Mouse (Mus musculus): Measurements from ENCODE around the gene Umodl1.

Umodl1 gene

DNA sequence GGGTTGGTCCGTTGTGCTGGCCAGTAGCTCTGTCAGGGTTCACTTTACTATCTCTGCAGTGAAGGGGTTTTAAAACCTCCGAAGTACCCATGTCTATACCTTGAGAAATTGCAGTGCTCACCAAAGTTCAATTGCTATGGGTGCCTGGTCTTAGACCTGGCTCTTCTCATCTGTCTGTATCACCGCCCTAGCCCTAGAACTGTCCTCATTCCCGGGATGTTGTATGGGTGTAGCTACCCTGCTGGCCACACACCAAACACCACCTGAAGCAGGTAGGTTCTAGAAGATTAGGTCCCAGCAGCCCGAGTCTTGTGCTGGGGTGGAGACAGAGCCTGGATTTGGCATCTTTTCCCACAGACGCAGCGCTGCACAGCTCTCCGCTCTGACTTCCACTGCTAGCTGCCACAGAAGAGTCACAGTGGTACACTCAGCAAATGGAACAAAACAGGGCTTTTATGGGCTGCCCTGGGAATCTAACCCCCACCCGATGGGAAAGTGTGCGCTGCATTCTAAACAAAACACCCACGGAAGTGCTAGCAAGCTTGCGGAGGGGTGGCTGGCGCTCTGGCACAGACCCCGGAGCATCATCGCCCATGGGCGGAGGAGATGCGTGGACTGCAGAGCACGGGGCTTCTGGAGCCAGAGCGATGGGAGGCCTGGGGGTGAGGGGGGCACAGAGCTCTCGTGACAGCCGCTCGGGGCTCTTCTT is 81.9 kb downstream of the Umodl1 start:
- no peak for DNase-seq (ENCODE audit: low spot score in 2 of 2)

DNA sequence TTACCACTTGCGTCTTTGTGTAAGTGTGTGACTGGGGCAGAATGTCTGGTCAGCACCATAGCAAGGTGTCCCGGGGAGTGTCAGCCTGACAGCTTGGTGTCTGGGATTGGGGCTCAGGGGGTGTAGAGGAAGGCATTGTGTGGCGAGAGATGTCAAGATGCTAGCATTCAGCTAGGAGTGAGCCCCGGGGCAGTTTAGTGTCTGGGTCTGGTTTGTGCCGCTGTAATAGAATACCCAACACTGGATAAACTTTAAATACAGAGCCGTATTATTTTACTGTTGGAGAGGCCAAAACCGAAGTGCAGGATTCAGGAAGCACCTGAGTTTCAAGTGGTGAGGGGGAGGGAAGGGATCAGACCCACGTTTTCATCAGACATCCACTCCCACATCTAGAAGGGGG is 82.9 kb downstream of the Umodl1 start:
- DNase-seq (ENCODE audit: low spot score in 2 of 2): no peak

DNA sequence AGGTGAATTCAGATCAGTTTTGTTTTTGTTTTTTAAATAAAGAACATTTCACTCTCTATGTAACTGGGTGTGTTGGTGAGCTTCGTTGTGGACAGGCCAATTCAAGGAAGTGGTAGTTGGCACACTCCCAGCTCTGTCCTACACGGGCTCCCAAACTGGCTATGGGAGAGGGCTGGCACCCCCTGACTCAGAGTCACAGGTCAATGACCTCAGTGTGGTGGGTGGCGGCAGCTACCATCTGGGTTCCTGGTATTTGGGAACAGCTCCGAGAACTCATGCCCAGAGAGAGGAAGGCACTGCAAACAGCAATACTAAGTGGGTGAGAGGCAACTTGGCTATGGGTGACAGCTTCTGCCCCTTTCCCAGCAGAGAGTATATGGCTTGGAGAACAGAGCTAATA is 83.9 kb downstream of the Umodl1 start:
- no peak for DNase-seq (ENCODE audit: low spot score in 2 of 2)

DNA sequence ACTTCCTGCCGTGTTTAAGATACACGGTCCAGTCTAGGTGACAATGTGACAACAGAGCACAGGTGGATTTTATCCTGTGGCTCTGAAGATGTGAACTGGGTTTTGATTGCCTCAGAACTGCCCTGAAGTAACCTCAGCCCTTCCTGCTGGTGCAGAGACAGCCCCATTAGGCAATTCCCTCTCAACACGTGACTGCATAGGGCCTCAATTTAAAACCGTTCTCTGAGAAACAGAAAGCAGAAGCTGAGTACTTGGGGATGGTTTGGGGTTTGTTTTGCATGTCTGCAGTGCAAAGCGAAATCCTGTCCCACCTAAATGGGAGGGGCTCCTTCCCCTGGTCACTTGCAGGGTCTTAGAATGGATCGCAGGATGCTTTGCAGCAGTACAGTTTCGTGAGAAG is 85.2 kb downstream of the Umodl1 start:
- DNase-seq (ENCODE audit: low spot score in 2 of 2): no peak

DNA sequence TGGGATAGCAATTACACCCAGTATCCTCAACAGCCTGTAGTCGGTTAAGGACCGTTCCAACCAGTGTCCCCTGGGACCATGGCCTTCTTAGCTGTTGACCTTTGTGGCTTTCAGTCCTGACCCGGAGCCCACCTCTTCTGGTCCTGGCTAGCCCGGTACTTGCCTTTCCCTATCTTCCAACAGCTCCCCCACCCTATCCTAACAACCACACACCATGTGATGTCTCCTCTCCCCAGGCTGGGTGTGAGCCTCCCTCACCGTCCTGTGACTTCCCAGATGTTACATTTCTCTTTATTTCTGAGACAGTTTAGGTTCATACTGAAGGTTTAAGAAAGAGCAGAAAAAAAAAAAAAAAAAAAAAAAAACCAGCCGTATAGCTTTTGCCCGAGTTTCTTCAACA is 86.0 kb downstream of the Umodl1 start:
- DNase-seq (ENCODE audit: low spot score in 2 of 2): no peak

DNA sequence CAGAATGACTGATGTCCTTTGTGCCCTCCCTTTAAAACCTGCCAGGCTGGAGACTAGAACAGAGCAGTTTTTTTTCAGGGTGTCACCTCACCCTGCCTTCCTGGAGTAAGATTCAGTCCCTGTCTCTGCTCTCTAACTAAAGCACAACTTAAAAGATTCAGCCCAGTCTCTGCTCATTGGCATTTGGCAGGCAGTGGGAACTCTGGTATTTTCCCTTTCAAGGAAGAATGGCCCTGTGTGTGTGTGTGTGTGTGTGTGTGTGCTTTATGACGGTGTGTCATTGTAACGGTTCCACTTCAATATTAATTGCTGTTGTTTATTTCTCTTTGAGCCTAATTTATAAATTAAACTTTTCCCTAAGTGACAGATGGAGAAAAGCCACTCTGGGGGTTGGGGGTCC is 88.3 kb downstream of the Umodl1 start:
- DNase-seq (ENCODE audit: low spot score in 2 of 2): no peak

DNA sequence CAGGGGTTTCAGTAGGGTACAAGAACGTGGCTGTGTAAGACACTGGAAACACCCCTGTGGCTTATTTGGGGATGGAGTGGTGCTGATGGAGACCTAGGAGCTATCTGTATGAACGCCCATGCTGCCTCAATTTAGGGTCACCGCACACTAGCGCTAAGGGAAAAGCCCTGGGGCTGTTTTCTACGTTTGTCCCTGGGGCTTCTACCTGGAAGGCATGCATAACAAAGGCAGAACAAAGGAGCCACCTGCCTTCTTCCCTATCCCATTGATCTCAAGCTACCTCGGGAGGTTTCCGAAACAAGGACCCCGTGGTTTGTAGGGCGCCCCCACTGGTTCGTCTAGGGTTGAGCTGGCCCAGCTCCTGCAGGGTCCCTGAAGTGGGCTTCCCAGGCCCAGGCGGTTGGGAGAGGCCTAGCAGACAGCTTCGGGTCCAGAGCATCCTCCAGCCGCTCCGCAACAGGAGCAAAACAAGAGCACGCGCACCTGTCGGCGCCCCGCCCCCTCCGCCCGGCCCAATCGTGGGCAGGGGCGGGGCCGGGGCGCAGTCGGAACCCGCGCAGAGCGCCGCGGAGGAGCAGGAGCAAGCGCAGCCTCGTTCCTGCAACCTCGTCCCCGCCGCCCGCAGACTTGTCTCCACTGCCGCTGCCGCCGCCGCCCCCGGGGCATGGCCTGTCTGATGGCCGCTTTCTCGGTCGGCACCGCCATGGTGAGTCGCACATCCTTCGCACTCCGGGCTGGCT is 102.9 kb downstream of the Umodl1 start, which contains the start of gene Abcg1:
Abcg1 (plus strand) TSS at position 525 of the 740 bp plus-strand sequence.
- DNase-seq (ENCODE audit: low spot score in 2 of 2): peak; percentile 74 to 87

DNA sequence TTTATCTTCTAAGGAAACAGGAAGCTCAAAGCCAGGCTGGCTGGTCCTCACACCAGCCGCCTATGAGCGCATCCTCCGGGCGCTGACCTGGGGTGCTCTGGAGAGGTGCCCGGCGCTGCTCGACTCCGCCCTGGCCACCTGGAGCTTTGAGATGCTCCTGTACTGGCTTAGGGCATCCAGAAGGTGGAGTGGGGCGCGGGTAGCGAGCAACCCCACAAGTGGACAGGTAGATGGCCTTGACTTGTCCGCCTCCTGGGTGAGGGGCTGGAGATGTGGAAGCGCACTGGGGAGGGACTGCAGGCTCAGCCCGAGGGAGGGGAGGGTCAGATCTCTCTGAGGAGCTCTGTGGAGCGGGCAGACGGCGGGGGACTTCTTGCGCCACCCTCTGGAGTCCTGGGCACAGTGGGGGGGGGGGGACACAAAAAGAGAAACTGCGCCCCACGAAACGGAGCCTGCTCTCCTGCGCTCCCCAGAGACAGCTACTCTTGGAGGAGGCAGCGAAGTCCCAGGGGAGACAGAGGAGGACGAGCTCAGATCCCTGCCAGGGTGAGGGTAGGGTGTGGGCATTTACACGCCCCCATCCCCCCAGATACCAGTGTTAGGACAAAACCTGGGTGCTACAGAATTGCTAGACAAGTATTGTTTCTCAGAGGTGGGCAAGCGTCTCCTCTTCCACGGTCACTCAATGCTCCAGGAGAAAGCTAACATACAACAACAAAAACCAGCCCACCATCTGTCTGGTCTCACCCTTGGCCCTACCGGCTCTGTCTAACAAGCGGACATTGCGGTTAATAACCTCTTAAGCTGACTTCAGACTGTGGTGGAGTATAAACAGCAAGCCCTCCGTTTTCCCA is 103.7 kb downstream of the Umodl1 start:
- no peak for DNase-seq (ENCODE audit: low spot score in 2 of 2)

DNA sequence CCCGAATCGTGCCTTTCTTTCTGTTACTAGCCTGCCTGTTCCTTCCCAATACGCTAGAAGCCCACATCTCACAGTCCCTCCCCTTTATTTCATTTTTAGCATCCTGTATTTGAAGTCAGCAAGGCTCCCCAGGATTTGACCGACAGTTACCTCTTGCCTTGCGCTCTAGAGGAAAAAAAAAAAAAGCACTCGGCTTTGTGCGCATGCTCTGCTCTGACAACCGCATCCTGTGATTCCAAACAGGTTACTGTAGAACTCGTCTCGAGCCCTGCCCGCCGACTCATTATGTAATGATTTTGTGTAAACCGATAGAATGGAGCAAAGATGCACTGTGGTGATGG is 104.3 kb downstream of the Umodl1 start:
- peak; percentile 83 to 86 for DNase-seq (ENCODE audit: low spot score in 2 of 2)

DNA sequence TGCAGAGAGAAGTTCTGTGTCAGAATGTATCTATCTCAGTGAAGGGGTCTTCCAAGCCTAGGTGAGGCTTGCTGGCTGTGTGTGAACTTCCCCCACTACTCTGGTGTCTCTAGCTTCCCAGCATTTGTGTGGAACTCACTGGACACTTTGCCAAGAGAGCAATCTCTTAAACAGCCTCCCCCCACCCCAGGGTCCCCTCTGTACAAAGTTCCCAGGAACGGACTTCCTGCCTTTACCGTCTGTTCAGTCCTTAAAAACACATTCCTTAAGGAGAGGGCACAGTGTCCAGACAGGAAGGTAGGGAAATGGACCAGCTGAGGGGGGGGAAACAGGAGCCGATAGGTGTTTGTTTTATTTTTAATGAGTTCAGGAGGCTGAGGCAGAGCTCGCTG is 105.8 kb downstream of the Umodl1 start:
- DNase-seq (ENCODE audit: low spot score in 2 of 2): no peak

All from thymus, postnatal 10 days (tissue).